Mouse (Mus musculus) heart, adult 2 months (tissue): ENCODE results near the gene Anapc4.

ENCODE experiments used
- CTCF ChIP-seq: fragments of 200-600 bp; IDR thresholded peaks from 2 replicates; pipeline ENCODE4 v1.8.1; 2022; ENCODE audit warnings: antibody characterized with exemption, mild to moderate bottlenecking, moderate library complexity
- EP300 ChIP-seq: fragments of 200-500 bp; IDR thresholded peaks from 2 replicates; pipeline ENCODE4 v1.6.1; 2011; ENCODE audit warnings: low read depth, low read length, control low read depth; ENCODE audit not compliant: insufficient read depth
- POLR2A ChIP-seq: fragments of 200-500 bp; IDR thresholded peaks from 2 replicates; pipeline ENCODE4 v1.6.1; 2011; ENCODE audit warnings: mild to moderate bottlenecking, low read depth, low read length, control low read depth; ENCODE audit not compliant: insufficient read depth

GRCm38 (mm10) chr5:52799274-52799985 is 34.4 kb upstream of the Anapc4 start:
- TF ChIP-seq CTCF = no peak
- no peak for TF ChIP-seq POLR2A
- no peak for TF ChIP-seq EP300
